Mouse (Mus musculus) spleen, adult 2 months (tissue): ENCODE data around the gene Syt7. TPM values are rescaled to one million over a fixed set of nuclear protein-coding genes. Genes with fewer than 3 reads are reported as not detected.

Experiments used
- DNase-seq, 2 experiments: peaks; one replicate each; pipeline versions ENCODE4 v3.0.0 to v3.0.0-alpha.2; 2012 to 2021; ENCODE audit warnings: low spot score in 2 of 2, low read depth in 1 of 2
- H3K27ac ChIP-seq: fragments of 200-500 bp; 2 replicates; pipeline ENCODE4 v1.5.1; 2012; ENCODE audit warnings: low read length, inconsistent platforms; ENCODE audit not compliant: insufficient read depth
- H3K27me3 ChIP-seq: fragments of 200-500 bp; 2 replicates; pipeline ENCODE4 v1.6.1; 2012; ENCODE audit warnings: mild to moderate bottlenecking, moderate library complexity, low read length, inconsistent platforms; ENCODE audit not compliant: control insufficient read depth, insufficient read depth
- H3K36me3 ChIP-seq: fragments of 200-500 bp; 2 replicates; pipeline ENCODE4 v1.6.1; 2012; ENCODE audit warnings: mild to moderate bottlenecking, low read length, inconsistent platforms; ENCODE audit not compliant: control insufficient read depth, insufficient read depth
- H3K4me1 ChIP-seq: fragments of 200-500 bp; 2 replicates; pipeline ENCODE4 v1.6.1; 2011; ENCODE audit warnings: inconsistent platforms; ENCODE audit not compliant: control insufficient read depth, insufficient read depth, insufficient read length
- H3K4me3 ChIP-seq: fragments of 200-500 bp; 2 replicates; pipeline ENCODE4 v1.5.1; 2011; ENCODE audit warnings: mild to moderate bottlenecking, inconsistent platforms; ENCODE audit not compliant: insufficient read depth, insufficient read length; ENCODE audit errors: extremely low read depth
- CTCF ChIP-seq: fragments of 200-500 bp; IDR thresholded peaks from 2 replicates; pipeline ENCODE4 v1.5.1; 2011; ENCODE audit warnings: mild to moderate bottlenecking, inconsistent platforms; ENCODE audit not compliant: insufficient read depth, insufficient read length, insufficient replicate concordance; ENCODE audit errors: extremely low read depth
- POLR2A ChIP-seq: fragments of 200-500 bp; IDR thresholded peaks from 2 replicates; pipeline ENCODE4 v1.6.1; 2011; ENCODE audit warnings: low read depth, low read length, inconsistent platforms
- WGBS: fragments of 180-500 bp; shearing (Covaris S2); methylation state at CpG from one replicate; pipeline ENCODE4 v1.1.7; 2018; 5-methylcytosine and 5-hydroxymethylcytosine counted together
- polyA plus RNA-seq: library from polyadenylated mRNA; depleted of rRNA; stranded (reverse); fragments of >200 nt; gene quantifications from 2 replicates; pipeline ENCODE4 v1.2.3, GENCODE M21; 2012

The Syt7 gene
- polyA plus RNA-seq, 1 experiment: 0.29 TPM

GRCm38 (mm10) chr19:10403593-10404380 lies 14.9 kb downstream of the Syt7 start:
- H3K27ac ChIP-seq: no peak overlapping the region
- H3K4me1 ChIP-seq: no peaks in the 10 kb centered on the region
- no peaks in the 10 kb centered on the region for H3K36me3 ChIP-seq
- 80% methylated on average over 10 of the region's 10 CpGs for WGBS
- H3K4me3 ChIP-seq: no peak overlapping the region
- TF ChIP-seq POLR2A (no peak), CTCF (no peak)
- H3K27me3 ChIP-seq: no peaks in the 10 kb centered on the region
- DNase-seq: no peak

GRCm38 (mm10) chr19:10404424-10404823 lies 15.5 kb downstream of the Syt7 start:
- Histone ChIP-seq H3K36me3 (no peaks in the 10 kb centered on the region), H3K27ac (no peak overlapping the region), H3K27me3 (no peaks in the 10 kb centered on the region), H3K4me1 (no peaks in the 10 kb centered on the region), H3K4me3 (no peak overlapping the region)
- TF ChIP-seq POLR2A (no peak), CTCF (no peak)
- 75% methylated on average over 10 of the region's 10 CpGs for WGBS
- DNase-seq: no peak

- TF ChIP-seq POLR2A (no peak), CTCF (no peak)
- H3K4me1 ChIP-seq: no peaks in the 10 kb centered on the region
- no peak overlapping the region for H3K4me3 ChIP-seq
- DNase-seq: no peak
- no peaks in the 10 kb centered on the region for H3K27me3 ChIP-seq
- no peak overlapping the region for H3K27ac ChIP-seq
- WGBS: 64% methylated on average over 2 of the region's 2 CpGs
- H3K36me3 ChIP-seq: no peaks in the 10 kb centered on the region
Observed at GRCm38 (mm10) chr19:10404911-10405310, 16.0 kb downstream of the Syt7 start.

GRCm38 (mm10) chr19:10413701-10414242 lies 24.9 kb downstream of the Syt7 start:
- Histone ChIP-seq H3K27me3 (0 out of 2 replicates have a peak, but pooled peaks cover 4% of the 10 kb centered on the region), H3K27ac (no peak overlapping the region), H3K4me3 (no peak overlapping the region), H3K36me3 (no peaks in the 10 kb centered on the region), H3K4me1 (no peaks in the 10 kb centered on the region)
- DNase-seq: no peak
- 7% methylated on average over 18 of the region's 19 CpGs for WGBS
- TF ChIP-seq CTCF (no peak), POLR2A (no peak)

GRCm38 (mm10) chr19:10415508-10415907 lies 26.6 kb downstream of the Syt7 start:
- no peaks in the 10 kb centered on the region for H3K36me3 ChIP-seq
- no peak overlapping the region for H3K4me3 ChIP-seq
- H3K4me1 ChIP-seq: no peaks in the 10 kb centered on the region
- no peak for DNase-seq
- H3K27me3 ChIP-seq: 0 out of 2 replicates have a peak, but pooled peaks cover 3% of the 10 kb centered on the region
- WGBS: 65% methylated on average over 5 of the region's 5 CpGs
- H3K27ac ChIP-seq: no peak overlapping the region
- TF ChIP-seq CTCF (no peak), POLR2A (no peak)

GRCm38 (mm10) chr19:10416889-10417288 lies 28.0 kb downstream of the Syt7 start:
- Histone ChIP-seq H3K4me3 (no peak overlapping the region), H3K36me3 (no peaks in the 10 kb centered on the region), H3K4me1 (no peaks in the 10 kb centered on the region), H3K27ac (no peak overlapping the region), H3K27me3 (peaks cover 3% of the 10 kb centered on the region; the same call in 1 of the 2 replicates)
- WGBS: 64% methylated on average over 8 of the region's 8 CpGs
- no peak for DNase-seq
- TF ChIP-seq POLR2A (no peak), CTCF (no peak)

GRCm38 (mm10) chr19:10417436-10417835 lies 28.5 kb downstream of the Syt7 start:
- H3K4me3 ChIP-seq: no peak overlapping the region
- no peaks in the 10 kb centered on the region for H3K36me3 ChIP-seq
- 78% methylated on average over 12 of the region's 12 CpGs for WGBS
- H3K27ac ChIP-seq: no peak overlapping the region
- DNase-seq: no peak
- no peaks in the 10 kb centered on the region for H3K4me1 ChIP-seq
- TF ChIP-seq CTCF (no peak), POLR2A (no peak)
- peaks cover 5% of the 10 kb centered on the region; the same call in 1 of the 2 replicates for H3K27me3 ChIP-seq
